Mouse (Mus musculus) heart, postnatal 10 days (tissue): ENCODE data around the gene Zfp472. TPM values are rescaled to one million over a fixed set of nuclear protein-coding genes. Genes with fewer than 3 reads are reported as not detected.
"Not testable (repeated sequence)": the region's sequence is repeated elsewhere in the genome, so short reads cannot be mapped to it uniquely, and the experiment has no call there.

Experiments
- DNase-seq, 2 experiments: peaks; one replicate each; pipeline ENCODE4 v3.0.0; 2021
- intact Hi-C: fragments of 180-260 bp; cut with DNase I; formaldehyde crosslinking; loops from one replicate; pipeline ENCODE4 v1.15.1; 2025
- total RNA-seq, 2 experiments: library from RNA; stranded (reverse); gene quantifications; 2 replicates each; pipeline ENCODE4 v1.2.3; 2021

Zfp472 gene
- total RNA-seq, 2 experiments from 2014 or later, result 3.0 to 4.0 TPM

- intact Hi-C loops, result no loop called here
- peak; percentile 93 for DNase-seq
Observed at GRCm38 (mm10) chr17:32992699-32993474, 27.3 kb downstream of the Zfp472 start, which contains the start of gene Zfp952. Gene Zfp952, plus strand, starts transcription at chr17:32993129.

GRCm38 (mm10) chr17:32998492-32998891 lies 32.9 kb downstream of the Zfp472 start:
- intact Hi-C loops, result no loop called here
- no peak for DNase-seq

- DNase-seq, result no peak
Observed at GRCm38 (mm10) chr17:33008337-33008736, 42.7 kb downstream of the Zfp472 start.

GRCm38 (mm10) chr17:33020434-33020833 lies 54.8 kb downstream of the Zfp472 start:
- intact Hi-C loops, DNase-seq: not testable (repeated sequence)

More at GRCm38 (mm10) chr17:33008337-33008736, 42.7 kb downstream of the Zfp472 start:
- intact Hi-C loops, result no loop called here

Other genes starting within 250 kb of the Zfp472 start
- gene Zfp871, start 177.5 kb upstream of the Zfp472 start, total RNA-seq, result 10 to 100 TPM; 43.4 to 44.3 TPM
- under 1 TPM; 0.40 to 0.50 TPM for gene Zfp811, start 155.9 kb upstream of the Zfp472 start, total RNA-seq
- gene Zfp799, start 135.6 kb upstream of the Zfp472 start, total RNA-seq, result 10 to 100 TPM; 10.1 to 17.0 TPM
- gene Zfp870, start 74.2 kb upstream of the Zfp472 start, total RNA-seq, result 10 to 100 TPM in 1 of 2 experiments, 1 to 10 TPM in 1; 10.0 to 10.7 TPM
- gene Cyp4f14, start 48.5 kb upstream of the Zfp472 start, total RNA-seq, result not detected
- 10 to 100 TPM; 13.7 to 15.7 TPM for gene Cyp4f13, start 18.4 kb upstream of the Zfp472 start, total RNA-seq
- gene Zfp952, start 27.3 kb downstream of the Zfp472 start, total RNA-seq, result 1 to 10 TPM; 7.9 to 8.5 TPM
- gene Zfp763, start 67.6 kb downstream of the Zfp472 start, total RNA-seq, result 1 to 10 TPM; 6.2 to 6.4 TPM
- not detected for gene 4921501E09Rik, start 102.2 kb downstream of the Zfp472 start, total RNA-seq
- gene Zfp563, start 123.5 kb downstream of the Zfp472 start, total RNA-seq, result 1 to 10 TPM; 5.8 to 8.2 TPM
- not detected for gene Morc2b, start 173.9 kb downstream of the Zfp472 start, total RNA-seq
- gene Olfr55, start 202.6 kb downstream of the Zfp472 start, total RNA-seq, result not detected
- not detected for gene Olfr239, start 225.5 kb downstream of the Zfp472 start, total RNA-seq